Mouse (Mus musculus) heart, embryonic 10.5 days (tissue): ENCODE measurements around the gene Mtln. TPM values are rescaled to one million over a fixed set of nuclear protein-coding genes. Genes with fewer than 3 reads are reported as not detected.

ENCODE experiments used
- DNase-seq: peaks from one replicate; pipeline ENCODE4 v3.0.0-alpha.2; 2017; ENCODE audit warnings: low spot score
- H3K27ac ChIP-seq: fragments of 300-500 bp; sonication (generic); 2 replicates; pipeline ENCODE4 v1.5.1; 2016; ENCODE audit warnings: mild to moderate bottlenecking
- H3K27me3 ChIP-seq: fragments of 300-500 bp; sonication (generic); 2 replicates; pipeline ENCODE4 v1.6.1; 2016; ENCODE audit warnings: mild to moderate bottlenecking; ENCODE audit not compliant: poor library complexity, insufficient read depth, severe bottlenecking
- H3K36me3 ChIP-seq: fragments of 300-500 bp; sonication (generic); 2 replicates; pipeline ENCODE4 v1.6.1; 2016; ENCODE audit warnings: mild to moderate bottlenecking, moderate library complexity
- H3K4me1 ChIP-seq: fragments of 300-500 bp; sonication (generic); 2 replicates; pipeline ENCODE4 v1.6.1; 2016; ENCODE audit warnings: mild to moderate bottlenecking
- H3K4me3 ChIP-seq: fragments of 300-500 bp; sonication (generic); 2 replicates; pipeline ENCODE4 v1.5.1; 2016; ENCODE audit warnings: mild to moderate bottlenecking, moderate library complexity
- H3K9me3 ChIP-seq: fragments of 300-500 bp; sonication (generic); 2 replicates; pipeline ENCODE4 v1.6.1; 2016; ENCODE audit warnings: mild to moderate bottlenecking, moderate library complexity
- WGBS: fragments of 180-500 bp; shearing (Covaris S2); methylation state at CpG from one replicate; pipeline ENCODE4 v1.1.7; 2016; 5-methylcytosine and 5-hydroxymethylcytosine counted together
- polyA plus RNA-seq: library from polyadenylated mRNA; unstranded; fragments of >200 nt; fragmentation: Nextera tagmentation; extraction: Ambion mirVana; gene quantifications from 2 replicates; pipeline ENCODE4 v1.2.1, GENCODE M21; 2016

Mtln gene
- 33.8 and 35.4 TPM in 2 replicates for polyA plus RNA-seq

- Histone ChIP-seq H3K4me3 (peak within 1 kb of the TSS; percentile 79), H3K27ac (peak within 1 kb of the TSS; percentile 94), H3K36me3 (no peaks in the 10 kb centered on the region), H3K27me3 (no peaks in the 10 kb centered on the region), H3K9me3 (no peaks in the 10 kb centered on the region), H3K4me1 (peaks cover 25% of the 10 kb centered on the region; the same call in 1 of the 2 replicates)
- 2% methylated on average over 37 of the region's 37 CpGs for WGBS
- peak; percentile 96 for DNase-seq
These were observed at the start of gene Mtln for GRCm38 (mm10) chr2:127791919-127792603. Gene Mtln (minus strand): TSS chr2:127792488.

GRCm38 (mm10) chr2:127841402-127841801, 49.1 kb upstream of the Mtln start:
- DNase-seq, result no peak
- Histone ChIP-seq H3K36me3 (no peaks in the 10 kb centered on the region), H3K4me1 (no peaks in the 10 kb centered on the region), H3K9me3 (no peaks in the 10 kb centered on the region), H3K27ac (no peak overlapping the region), H3K27me3 (peaks cover 64% of the 10 kb centered on the region), H3K4me3 (no peak overlapping the region)
- WGBS, result 77% methylated on average over 1 of the region's 1 CpGs

DNA sequence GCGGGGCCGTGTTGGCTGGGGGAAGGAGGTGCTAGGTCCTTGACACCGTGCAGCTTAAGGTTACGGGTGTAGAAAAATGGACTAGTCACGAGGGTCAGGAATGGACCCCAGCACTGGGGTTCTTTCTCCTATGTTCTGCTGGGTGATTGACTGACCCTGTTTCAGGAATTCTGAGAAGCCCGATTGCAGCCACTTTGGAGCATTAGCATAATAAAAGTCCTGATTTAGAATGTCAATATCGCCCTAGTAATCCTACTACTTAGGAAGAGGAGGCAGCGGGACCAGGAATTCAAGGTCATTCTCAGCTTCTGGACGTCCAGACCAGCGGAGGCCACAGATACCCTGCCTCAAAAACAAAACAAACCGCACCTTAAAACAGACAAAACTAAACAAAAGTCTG, 47.1 kb upstream of the Mtln start:
- WGBS, result 15% methylated on average over 11 of the region's 11 CpGs
- Histone ChIP-seq H3K27me3 (peaks cover 58% of the 10 kb centered on the region), H3K4me3 (0 out of 2 replicates have a peak overlapping the region, but pooled peaks have one; percentile 8)

GRCm38 (mm10) chr2:127838576-127838975, 46.3 kb upstream of the Mtln start, which contains the start of gene Acoxl:
Gene Acoxl (plus strand): TSS chr2:127838876.
- WGBS, result 67% methylated on average over 7 of the region's 7 CpGs
- no peak for DNase-seq
- 0 out of 2 replicates have a peak within 1 kb of the TSS, but pooled peaks have one; percentile 8 for H3K4me3 ChIP-seq
- no peaks in the 10 kb centered on the region for H3K9me3 ChIP-seq
- H3K36me3 ChIP-seq, result no peaks in the 10 kb centered on the region
- no peak within 1 kb of the TSS for H3K27ac ChIP-seq
- peaks cover 58% of the 10 kb centered on the region for H3K27me3 ChIP-seq
- no peaks in the 10 kb centered on the region for H3K4me1 ChIP-seq

More for the DNA sequence above, 47.1 kb upstream of the Mtln start:
- H3K9me3 ChIP-seq, result no peaks in the 10 kb centered on the region
- H3K36me3 ChIP-seq, result no peaks in the 10 kb centered on the region
- no peaks in the 10 kb centered on the region for H3K4me1 ChIP-seq
- no peak overlapping the region for H3K27ac ChIP-seq
- DNase-seq, result no peak

DNA sequence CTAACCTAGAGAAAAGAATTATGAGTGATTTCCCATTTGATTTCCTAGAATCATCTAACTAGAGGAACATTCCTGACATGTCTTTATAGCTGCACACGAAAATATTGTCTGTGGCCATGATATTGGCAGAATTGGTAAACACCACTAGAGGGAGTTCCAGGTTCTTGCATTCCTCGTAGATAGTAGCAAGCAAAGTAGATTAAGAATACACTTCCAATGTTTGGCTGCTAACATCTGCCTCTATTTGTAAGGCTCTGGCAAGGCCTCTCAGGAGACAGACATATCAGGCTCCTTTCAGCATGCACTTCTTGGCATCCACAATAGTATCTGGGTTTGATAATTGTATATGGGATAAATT, 40.5 kb upstream of the Mtln start:
- no peak for DNase-seq
- 20% methylated on average over 2 of the region's 2 CpGs for WGBS

GRCm38 (mm10) chr2:127832103-127832832, 40.0 kb upstream of the Mtln start:
- peaks cover 6% of the 10 kb centered on the region for H3K27me3 ChIP-seq
- no peak for DNase-seq
- H3K4me3 ChIP-seq, result peak overlapping the region; percentile 77
- H3K4me1 ChIP-seq, result peaks cover 8% of the 10 kb centered on the region; the same call in 1 of the 2 replicates
- peak overlapping the region; percentile 84; the same call in 1 of the 2 replicates for H3K27ac ChIP-seq
- WGBS, result 47% methylated on average over 11 of the region's 11 CpGs
- H3K36me3 ChIP-seq, result peaks cover 2% of the 10 kb centered on the region
- no peaks in the 10 kb centered on the region for H3K9me3 ChIP-seq

More for the DNA sequence above, 40.5 kb upstream of the Mtln start:
- Histone ChIP-seq H3K27me3 (peaks cover 12% of the 10 kb centered on the region), H3K4me3 (no peak overlapping the region), H3K9me3 (no peaks in the 10 kb centered on the region), H3K27ac (no peak overlapping the region), H3K4me1 (peaks cover 8% of the 10 kb centered on the region; the same call in 1 of the 2 replicates), H3K36me3 (no peaks in the 10 kb centered on the region)

GRCm38 (mm10) chr2:127831401-127832102, 39.3 kb upstream of the Mtln start, which contains the start of gene Bub1:
Gene Bub1 (minus strand): TSS chr2:127831865.
- Histone ChIP-seq H3K4me1 (peaks cover 8% of the 10 kb centered on the region; the same call in 1 of the 2 replicates), H3K4me3 (peak within 1 kb of the TSS; percentile 77), H3K27ac (peak within 1 kb of the TSS; percentile 84), H3K27me3 (no peaks in the 10 kb centered on the region; the same call in 1 of the 2 replicates), H3K36me3 (peaks cover 7% of the 10 kb centered on the region), H3K9me3 (no peaks in the 10 kb centered on the region)
- peak; percentile 97 for DNase-seq
- WGBS, result under 1% methylated on average over 56 of the region's 56 CpGs

DNA sequence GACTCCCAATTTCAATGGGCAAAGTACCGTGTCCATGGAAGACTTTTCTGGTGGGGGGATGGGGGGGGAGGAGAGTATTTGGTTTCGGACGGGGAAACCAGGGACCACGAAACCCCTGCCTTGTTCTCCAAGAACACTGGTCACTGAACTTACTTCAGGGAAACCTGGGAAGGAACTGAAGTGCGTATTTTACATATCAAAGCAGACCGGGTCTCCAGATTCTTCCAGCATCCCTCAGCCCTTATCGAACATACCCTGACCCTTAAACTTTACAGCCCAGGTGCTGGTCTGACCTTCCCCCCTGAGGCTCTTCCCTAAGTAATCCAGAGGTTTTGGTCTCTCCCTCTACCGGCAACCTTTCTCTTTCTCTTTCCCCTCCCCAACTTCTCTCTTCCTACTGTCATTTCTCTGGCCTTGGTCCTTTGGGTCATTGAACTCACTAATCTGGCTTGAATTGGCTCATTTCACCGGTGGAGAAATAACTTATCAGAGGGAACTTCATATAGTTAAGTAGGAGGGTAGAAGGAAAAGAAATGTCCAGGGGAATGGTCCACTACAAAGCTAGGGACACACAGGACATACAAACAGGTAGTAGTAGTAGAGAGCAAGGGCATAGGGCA, 2.5 kb downstream of the Mtln start:
- Histone ChIP-seq H3K36me3 (no peaks in the 10 kb centered on the region), H3K4me3 (peak overlapping the region; percentile 79), H3K4me1 (peaks cover 25% of the 10 kb centered on the region; the same call in 1 of the 2 replicates), H3K9me3 (no peaks in the 10 kb centered on the region), H3K27ac (no peak overlapping the region; the same call in 1 of the 2 replicates), H3K27me3 (no peaks in the 10 kb centered on the region)
- WGBS, result 24% methylated on average over 9 of the region's 9 CpGs
- no peak for DNase-seq

DNA sequence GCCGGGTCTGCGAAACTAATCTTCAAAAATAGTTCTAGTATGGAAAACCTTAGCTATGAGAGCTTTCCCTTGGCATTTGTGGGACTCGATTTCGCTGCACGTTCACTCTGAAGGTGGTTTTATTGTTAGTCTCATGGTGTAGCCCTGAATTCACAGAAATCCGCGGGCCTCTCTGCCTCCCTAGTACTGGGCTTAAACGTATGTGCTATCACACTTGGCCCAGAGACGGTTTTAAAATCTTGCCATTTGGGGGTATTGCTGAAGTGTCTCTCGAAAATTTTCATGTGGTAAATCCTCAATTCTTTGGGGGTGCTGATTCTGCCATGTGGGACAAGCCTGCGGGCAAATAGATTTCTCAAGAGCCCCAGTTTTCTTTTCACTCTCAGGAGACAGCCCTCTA, 3.1 kb downstream of the Mtln start:
- Histone ChIP-seq H3K36me3 (no peaks in the 10 kb centered on the region), H3K9me3 (no peaks in the 10 kb centered on the region), H3K27ac (peak overlapping the region; percentile 89), H3K27me3 (no peaks in the 10 kb centered on the region), H3K4me3 (peak overlapping the region; percentile 79), H3K4me1 (peaks cover 25% of the 10 kb centered on the region; the same call in 1 of the 2 replicates)
- WGBS, result 6% methylated on average over 11 of the region's 11 CpGs
- DNase-seq, result peak; percentile 76

GRCm38 (mm10) chr2:127788440-127789116, 3.7 kb downstream of the Mtln start, which contains the start of gene Nphp1:
Gene Nphp1 (minus strand): TSS chr2:127788897.
- no peaks in the 10 kb centered on the region for H3K36me3 ChIP-seq
- peaks cover 25% of the 10 kb centered on the region; the same call in 1 of the 2 replicates for H3K4me1 ChIP-seq
- peak within 1 kb of the TSS; percentile 89 for H3K27ac ChIP-seq
- peak; percentile 90 for DNase-seq
- WGBS, result under 1% methylated on average over 40 of the region's 40 CpGs
- H3K9me3 ChIP-seq, result no peaks in the 10 kb centered on the region
- H3K4me3 ChIP-seq, result peak within 1 kb of the TSS; percentile 79
- no peaks in the 10 kb centered on the region for H3K27me3 ChIP-seq

DNA sequence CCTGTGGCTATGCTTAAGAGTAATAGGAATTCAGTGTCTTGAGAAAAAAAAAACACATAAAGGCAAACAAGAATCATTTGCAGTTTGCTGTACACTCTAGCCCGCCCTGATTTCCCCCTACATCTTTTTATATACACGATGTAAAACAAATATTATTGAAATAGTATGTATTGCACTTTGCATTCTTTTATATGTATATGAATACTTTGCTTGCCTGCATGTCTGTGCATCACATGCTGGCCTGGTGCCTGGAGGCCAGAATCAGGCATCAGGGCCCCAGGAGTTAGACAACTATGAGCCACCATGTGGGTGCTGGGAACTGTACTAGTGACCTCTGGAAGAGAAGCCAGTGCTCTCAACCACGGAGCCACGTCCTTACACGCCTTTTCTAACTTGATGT, 5.1 kb downstream of the Mtln start:
- no peaks in the 10 kb centered on the region for H3K9me3 ChIP-seq
- H3K4me1 ChIP-seq, result peaks cover 25% of the 10 kb centered on the region; the same call in 1 of the 2 replicates
- no peaks in the 10 kb centered on the region for H3K27me3 ChIP-seq
- DNase-seq, result no peak
- 88% methylated on average over 5 of the region's 5 CpGs for WGBS
- no peak overlapping the region for H3K4me3 ChIP-seq
- no peaks in the 10 kb centered on the region for H3K36me3 ChIP-seq
- no peak overlapping the region for H3K27ac ChIP-seq

GRCm38 (mm10) chr2:127778451-127778850, 13.8 kb downstream of the Mtln start:
- peaks cover 5% of the 10 kb centered on the region for H3K4me1 ChIP-seq
- no peaks in the 10 kb centered on the region for H3K9me3 ChIP-seq
- H3K27me3 ChIP-seq, result no peaks in the 10 kb centered on the region
- H3K36me3 ChIP-seq, result peaks cover 12% of the 10 kb centered on the region
- no peak overlapping the region for H3K27ac ChIP-seq
- WGBS, result 82% methylated on average over 5 of the region's 5 CpGs
- peak; percentile 69 for DNase-seq
- no peak overlapping the region for H3K4me3 ChIP-seq
